Mouse (Mus musculus) midbrain, embryonic 16.5 days (tissue): ENCODE measurements around the gene Dnaaf2. TPM values are rescaled to one million over a fixed set of nuclear protein-coding genes. Genes with fewer than 3 reads are reported as not detected.
A peak's percentile ranks its signal among the peaks of the same experiment; 100 is the strongest.
"Not testable (repeated sequence)": the region's sequence is repeated elsewhere in the genome, so short reads cannot be mapped to it uniquely, and the experiment has no call there.

ENCODE experiments used
- ATAC-seq: fragments of 200-750 bp; cut with Nextera tagmentation; 2 replicates; pipeline ENCODE4 v1.8.0; 2017; ENCODE audit warnings: moderate TSS enrichment
- H3K27ac ChIP-seq: fragments of 300-500 bp; sonication (generic); 2 replicates; pipeline ENCODE4 v1.5.1; 2014; ENCODE audit warnings: mild to moderate bottlenecking, low read length, mixed read lengths
- H3K27me3 ChIP-seq: fragments of 300-500 bp; sonication (generic); 2 replicates; pipeline ENCODE4 v1.6.1; 2014; ENCODE audit warnings: low read depth, low read length, mixed read lengths; ENCODE audit not compliant: control insufficient read depth, insufficient read depth
- H3K36me3 ChIP-seq: fragments of 300-500 bp; sonication (generic); 2 replicates; pipeline ENCODE4 v1.6.1; 2014; ENCODE audit warnings: mild to moderate bottlenecking, low read length, moderate library complexity, mixed read lengths; ENCODE audit not compliant: control insufficient read depth, insufficient read depth
- H3K4me1 ChIP-seq: fragments of 300-500 bp; sonication (generic); 2 replicates; pipeline ENCODE4 v1.6.1; 2014; ENCODE audit warnings: mild to moderate bottlenecking, low read length, mixed read lengths; ENCODE audit not compliant: control insufficient read depth, insufficient read depth
- H3K4me2 ChIP-seq: fragments of 300-500 bp; sonication (generic); 2 replicates; pipeline ENCODE4 v1.6.1; 2014; ENCODE audit warnings: mild to moderate bottlenecking, low read length, mixed read lengths
- H3K4me3 ChIP-seq: fragments of 300-500 bp; sonication (generic); 2 replicates; pipeline ENCODE4 v1.5.1; 2014; ENCODE audit warnings: low read depth, mild to moderate bottlenecking, low read length, moderate library complexity, mixed read lengths
- H3K9ac ChIP-seq: fragments of 300-500 bp; sonication (generic); 2 replicates; pipeline ENCODE4 v1.6.1; 2014; ENCODE audit warnings: low read depth, low read length, mixed read lengths
- H3K9me3 ChIP-seq: fragments of 300-500 bp; sonication (generic); replicated peaks from 2 replicates; pipeline ENCODE4 v1.6.1; 2014; ENCODE audit warnings: mild to moderate bottlenecking, low read length, mixed read lengths; ENCODE audit not compliant: control insufficient read depth, poor library complexity, severe bottlenecking
- WGBS: fragments of 180-500 bp; shearing (Covaris S2); extraction: QIAGEN DNeasy Blood & Tissue Kit; methylation state at CpG from one replicate; pipeline ENCODE4 v1.1.7; 2014; 5-methylcytosine and 5-hydroxymethylcytosine counted together
- polyA plus RNA-seq: library from polyadenylated mRNA; unstranded; fragments of >200 nt; fragmentation: Nextera tagmentation; extraction: Ambion mirVana; gene quantifications from 2 replicates; pipeline ENCODE4 v1.2.1, GENCODE M21; 2015

The Dnaaf2 gene
- polyA plus RNA-seq, 1 experiment from 2014 or later, result 5.9 TPM

- WGBS, result 4% methylated on average over 9 of the region's 9 CpGs
- H3K4me2 ChIP-seq, result peak overlapping the region; percentile 34
- no peak overlapping the region for H3K9ac ChIP-seq
- no peaks in the 10 kb centered on the region for H3K27me3 ChIP-seq
- peaks cover 6% of the 10 kb centered on the region; the same call in 1 of the 2 replicates for H3K36me3 ChIP-seq
- peaks cover 12% of the 10 kb centered on the region for H3K4me1 ChIP-seq
- H3K9me3 ChIP-seq, result no peaks in the 10 kb centered on the region
- no peak overlapping the region for H3K27ac ChIP-seq
- peak overlapping the region; percentile 72 for H3K4me3 ChIP-seq
- 0 out of 2 replicates have a peak, but pooled peaks have one; percentile 2 for ATAC-seq
Observed at GRCm38 (mm10) chr12:69159578-69159940, 38.7 kb downstream of the Dnaaf2 start.

GRCm38 (mm10) chr12:69158765-69159577, 39.3 kb downstream of the Dnaaf2 start, which contains the start of gene Rps29:
Gene Rps29, minus strand, starts transcription at chr12:69159186.
- not testable (repeated sequence) for H3K27me3 ChIP-seq, H3K9me3 ChIP-seq, H3K36me3 ChIP-seq
- peak; percentile 99 for ATAC-seq
- Histone ChIP-seq H3K4me3 (peak within 1 kb of the TSS; percentile 72), H3K9ac (peak within 1 kb of the TSS; percentile 87), H3K4me1 (peaks cover 12% of the 10 kb centered on the region), H3K27ac (peak within 1 kb of the TSS; percentile 93), H3K4me2 (peak within 1 kb of the TSS; percentile 83)
- under 1% methylated on average over 54 of the region's 68 CpGs for WGBS

- under 1% methylated on average over 19 of the region's 19 CpGs for WGBS
- H3K4me1 ChIP-seq, result peaks cover 12% of the 10 kb centered on the region
- H3K9me3 ChIP-seq, result no peaks in the 10 kb centered on the region
- peak overlapping the region; percentile 83 for H3K4me2 ChIP-seq
- H3K27ac ChIP-seq, result peak overlapping the region; percentile 93
- ATAC-seq, result no peak
- H3K36me3 ChIP-seq, result peaks cover 6% of the 10 kb centered on the region; the same call in 1 of the 2 replicates
- H3K27me3 ChIP-seq, result no peaks in the 10 kb centered on the region
- peak overlapping the region; percentile 87 for H3K9ac ChIP-seq
- peak overlapping the region; percentile 72 for H3K4me3 ChIP-seq
Observed at GRCm38 (mm10) chr12:69158366-69158764, 39.9 kb downstream of the Dnaaf2 start.

GRCm38 (mm10) chr12:69157107-69157506, 41.1 kb downstream of the Dnaaf2 start:
- Histone ChIP-seq H3K4me2 (no peak overlapping the region), H3K9ac (no peak overlapping the region), H3K4me3 (no peak overlapping the region), H3K4me1 (peaks cover 12% of the 10 kb centered on the region), H3K27ac (no peak overlapping the region), H3K9me3 (no peaks in the 10 kb centered on the region), H3K27me3 (no peaks in the 10 kb centered on the region), H3K36me3 (peaks cover 6% of the 10 kb centered on the region; the same call in 1 of the 2 replicates)
- WGBS, result 100% methylated on average over 2 of the region's 2 CpGs
- no peak for ATAC-seq

GRCm38 (mm10) chr12:69156436-69156835, 41.8 kb downstream of the Dnaaf2 start:
- no peak overlapping the region for H3K9ac ChIP-seq
- ATAC-seq, result no peak
- H3K4me1 ChIP-seq, result peaks cover 12% of the 10 kb centered on the region
- no peak overlapping the region for H3K27ac ChIP-seq
- no peak overlapping the region for H3K4me2 ChIP-seq
- WGBS, result 88% methylated on average over 4 of the region's 4 CpGs
- no peak overlapping the region for H3K4me3 ChIP-seq
- H3K27me3 ChIP-seq, result no peaks in the 10 kb centered on the region
- peaks cover 6% of the 10 kb centered on the region; the same call in 1 of the 2 replicates for H3K36me3 ChIP-seq
- no peaks in the 10 kb centered on the region for H3K9me3 ChIP-seq

- Histone ChIP-seq H3K9me3 (no peaks in the 10 kb centered on the region), H3K4me2 (no peak overlapping the region), H3K36me3 (peaks cover 6% of the 10 kb centered on the region; the same call in 1 of the 2 replicates), H3K4me3 (no peak overlapping the region), H3K4me1 (peaks cover 12% of the 10 kb centered on the region), H3K9ac (no peak overlapping the region), H3K27me3 (no peaks in the 10 kb centered on the region), H3K27ac (no peak overlapping the region)
- WGBS, result 78% methylated on average over 2 of the region's 2 CpGs
- no peak for ATAC-seq
Observed at GRCm38 (mm10) chr12:69155923-69156322, 42.3 kb downstream of the Dnaaf2 start.

GRCm38 (mm10) chr12:69150049-69150448, 48.2 kb downstream of the Dnaaf2 start:
- H3K9ac ChIP-seq, result no peak overlapping the region
- H3K36me3 ChIP-seq, result no peaks in the 10 kb centered on the region
- WGBS, result 85% methylated on average over 13 of the region's 13 CpGs
- H3K4me1 ChIP-seq, result no peaks in the 10 kb centered on the region
- ATAC-seq, result no peak
- H3K9me3 ChIP-seq, result no peaks in the 10 kb centered on the region
- no peaks in the 10 kb centered on the region for H3K27me3 ChIP-seq
- H3K4me3 ChIP-seq, result no peak overlapping the region
- 0 out of 2 replicates have a peak overlapping the region, but pooled peaks have one; percentile 7 for H3K4me2 ChIP-seq
- no peak overlapping the region for H3K27ac ChIP-seq

GRCm38 (mm10) chr12:69147166-69147735, 51.0 kb downstream of the Dnaaf2 start:
- Histone ChIP-seq H3K27ac (no peak overlapping the region), H3K9me3 (no peaks in the 10 kb centered on the region), H3K4me1 (no peaks in the 10 kb centered on the region), H3K4me3 (no peak overlapping the region), H3K4me2 (no peak overlapping the region), H3K27me3 (no peaks in the 10 kb centered on the region), H3K9ac (no peak overlapping the region), H3K36me3 (no peaks in the 10 kb centered on the region)
- 93% methylated on average over 5 of the region's 5 CpGs for WGBS
- no peak for ATAC-seq

- H3K27me3 ChIP-seq, result no peaks in the 10 kb centered on the region
- H3K4me3 ChIP-seq, result no peak overlapping the region
- H3K4me1 ChIP-seq, result no peaks in the 10 kb centered on the region
- no peaks in the 10 kb centered on the region for H3K36me3 ChIP-seq
- WGBS, result 68% methylated on average over 6 of the region's 6 CpGs
- no peak overlapping the region for H3K27ac ChIP-seq
- no peaks in the 10 kb centered on the region for H3K9me3 ChIP-seq
- no peak overlapping the region for H3K9ac ChIP-seq
- ATAC-seq, result 0 out of 2 replicates have a peak, but pooled peaks have one; percentile 21
- H3K4me2 ChIP-seq, result no peak overlapping the region
Observed at GRCm38 (mm10) chr12:69143460-69143859, 54.8 kb downstream of the Dnaaf2 start.
